Mouse (Mus musculus) G1E (cell line): ENCODE data around the gene Gm2a.

Experiments
- CTCF ChIP-seq: IDR thresholded peaks from 2 replicates; pipeline ENCODE4 v1.5.1; 2012; ENCODE audit warnings: low read depth, low read length, inconsistent platforms, mixed read lengths
- GATA1 ChIP-seq: IDR thresholded peaks from 2 replicates; pipeline ENCODE4 v1.6.1; 2012; ENCODE audit warnings: borderline replicate concordance, low read length, inconsistent platforms, mixed read lengths

DNA sequence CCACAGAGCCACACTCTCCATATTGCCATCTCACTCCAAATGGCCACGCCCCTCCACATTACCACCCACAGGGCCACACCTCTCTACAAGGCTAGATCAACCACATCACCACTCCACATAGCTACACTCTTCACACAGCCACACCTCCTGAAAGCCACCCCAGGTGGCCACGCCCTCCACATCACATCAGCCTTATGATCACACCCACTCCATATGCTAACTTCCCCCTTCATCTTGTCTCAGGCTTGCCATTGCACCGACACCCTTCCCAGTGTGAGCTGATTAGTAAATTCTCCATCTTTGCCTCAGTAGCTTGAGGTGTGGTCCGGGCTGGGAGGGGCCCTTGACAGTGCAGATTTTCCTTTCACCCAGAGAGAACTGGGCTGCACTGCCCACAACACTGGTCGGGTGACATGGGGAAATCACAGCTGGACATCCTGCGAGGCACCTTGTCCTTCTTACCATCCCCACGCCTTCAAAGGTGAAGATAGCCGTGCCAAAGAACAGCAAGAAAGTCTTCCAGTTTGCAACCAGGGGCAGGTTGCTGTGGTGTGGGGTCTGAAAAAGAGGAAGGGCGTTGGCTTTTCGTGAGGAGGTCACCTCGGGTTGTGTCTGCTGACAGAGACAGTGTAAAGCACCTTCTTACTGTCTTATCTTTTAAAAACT, 33.3 kb downstream of the Gm2a start:
- TF ChIP-seq GATA1 (no peak), CTCF (no peak)
